Mouse (Mus musculus) kidney, adult 2 months (tissue): ENCODE data around the gene Msh3.

ENCODE experiments used
- CTCF ChIP-seq: fragments of 200-500 bp; conservative IDR thresholded peaks from 2 replicates; pipeline ENCODE4 v1.5.1; 2011; ENCODE audit warnings: low read depth, mild to moderate bottlenecking, control low read depth, low read length, moderate library complexity, mixed read lengths; ENCODE audit not compliant: insufficient read depth, insufficient read length
- POLR2A ChIP-seq: fragments of 200-500 bp; IDR thresholded peaks from one replicate; pipeline ENCODE4 v1.6.1; 2011; ENCODE audit warnings: low read depth, low read length, control low read depth

- TF ChIP-seq CTCF (no peak), POLR2A (no peak)
Measured at GRCm38 (mm10) chr13:92332103-92332879, 22.5 kb downstream of the Msh3 start.
